Mouse (Mus musculus) CH12.LX (cell line): ENCODE data around the gene Ranbp9. TPM values are rescaled to one million over a fixed set of nuclear protein-coding genes. Genes with fewer than 3 reads are reported as not detected.

Source experiments
- DNase-seq: peaks from one replicate; pipeline ENCODE4 v3.0.0-alpha.2; 2013; ENCODE audit errors: extremely low read depth
- H3K27ac ChIP-seq: 2 replicates; pipeline ENCODE4 v1.5.1; 2012; ENCODE audit warnings: low read depth, mild to moderate bottlenecking, control low read depth, moderate library complexity; ENCODE audit not compliant: insufficient read depth
- H3K27me3 ChIP-seq: replicated peaks from 2 replicates; pipeline ENCODE3; 2012; ENCODE audit warnings: inconsistent platforms
- H3K36me3 ChIP-seq, 2 experiments: replicated peaks in 1 of 2; 2 replicates each; pipeline versions ENCODE3 to v1.6.1; 2012; ENCODE audit warnings: inconsistent platforms in 1 of 2, low read length in 1 of 2, mild to moderate bottlenecking in 1 of 2, mixed read lengths in 1 of 2, moderate library complexity in 1 of 2; ENCODE audit not compliant: control insufficient read depth in 1 of 2, insufficient read depth in 1 of 2
- H3K4me1 ChIP-seq, 2 experiments: 2 replicates each; pipeline ENCODE4 v1.6.1; 2012; ENCODE audit warnings: inconsistent platforms in 1 of 2, moderate library complexity in 1 of 2; ENCODE audit not compliant: insufficient read depth in 2 of 2, control insufficient read depth in 1 of 2
- H3K4me2 ChIP-seq: 2 replicates; pipeline ENCODE4 v1.6.1; 2012; ENCODE audit warnings: low read depth, mild to moderate bottlenecking, control low read depth; ENCODE audit not compliant: poor library complexity, insufficient read depth, severe bottlenecking
- H3K4me3 ChIP-seq, 3 experiments: fragments of 150-350 bp in 1 of 3; sonication (generic) in 1 of 3; replicated peaks in 1 of 3; 2 replicates each; pipeline versions ENCODE3 to v1.5.1; 2011 to 2012; ENCODE audit warnings: low read depth in 2 of 3, low read length in 2 of 3, mild to moderate bottlenecking in 2 of 3, moderate library complexity in 2 of 3, control low read depth in 1 of 3, improper control_type of control experiment in 1 of 3, inconsistent platforms in 1 of 3, mixed read lengths in 1 of 3; ENCODE audit not compliant: poor library complexity in 1 of 3
- H3K79me2 ChIP-seq: replicated peaks from 2 replicates; pipeline ENCODE4 v1.6.1; 2012; ENCODE audit warnings: mild to moderate bottlenecking, moderate library complexity; ENCODE audit not compliant: control insufficient read depth, poor library complexity, insufficient read depth, severe bottlenecking; ENCODE audit errors: extremely low read depth
- H3K9ac ChIP-seq: 2 replicates; pipeline ENCODE4 v1.6.1; 2012; ENCODE audit warnings: low read depth, mild to moderate bottlenecking, control low read depth, moderate library complexity; ENCODE audit not compliant: insufficient read depth
- H3K9me3 ChIP-seq: replicated peaks from 2 replicates; pipeline ENCODE3; 2012; ENCODE audit warnings: low read length, inconsistent platforms, mixed read lengths
- BHLHE40 ChIP-seq: IDR thresholded peaks from 2 replicates; pipeline ENCODE4 v1.6.1; 2011; ENCODE audit warnings: mild to moderate bottlenecking, low read depth, low read length, improper control_type of control experiment
- CHD1 ChIP-seq: IDR thresholded peaks from 2 replicates; pipeline ENCODE4 v1.6.1; 2012; ENCODE audit warnings: low read depth, low read length, improper control_type of control experiment, inconsistent platforms
- CHD2 ChIP-seq: IDR thresholded peaks from 2 replicates; pipeline ENCODE4 v1.6.1; 2011; ENCODE audit warnings: low read length, improper control_type of control experiment
- CTCF ChIP-seq, 2 experiments: IDR thresholded peaks in 1 of 2; conservative IDR thresholded peaks in 1 of 2; 2 replicates each; pipeline ENCODE4 v1.5.1; 2011 to 2012; ENCODE audit warnings: low read depth in 2 of 2, low read length in 2 of 2, improper control_type of control experiment in 1 of 2, inconsistent platforms in 1 of 2, mild to moderate bottlenecking in 1 of 2, moderate library complexity in 1 of 2
- ETS1 ChIP-seq: conservative IDR thresholded peaks from 2 replicates; pipeline ENCODE4 v1.6.1; 2012; ENCODE audit warnings: low read depth, mild to moderate bottlenecking, inconsistent platforms, low read length, improper control_type of control experiment, moderate library complexity
- HCFC1 ChIP-seq: IDR thresholded peaks from 2 replicates; pipeline ENCODE4 v1.6.1; 2012; ENCODE audit warnings: low read depth, mild to moderate bottlenecking, inconsistent platforms, low read length, improper control_type of control experiment
- JUN ChIP-seq: IDR thresholded peaks from 2 replicates; pipeline ENCODE4 v1.6.1; 2011; ENCODE audit warnings: low read depth, mild to moderate bottlenecking, low read length, improper control_type of control experiment, moderate library complexity; ENCODE audit not compliant: insufficient read depth
- MAFK ChIP-seq: IDR thresholded peaks from 2 replicates; pipeline ENCODE4 v1.6.1; 2011; ENCODE audit warnings: low read length, improper control_type of control experiment; ENCODE audit not compliant: insufficient replicate concordance
- MXI1 ChIP-seq: IDR thresholded peaks from 2 replicates; pipeline ENCODE4 v1.6.1; 2011; ENCODE audit warnings: mild to moderate bottlenecking, low read depth, low read length, improper control_type of control experiment
- MYC ChIP-seq: IDR thresholded peaks from 2 replicates; pipeline ENCODE4 v1.6.1; 2011; ENCODE audit warnings: low read depth, mild to moderate bottlenecking, improper control_type of control experiment, low read length
- NELFE ChIP-seq: IDR thresholded peaks from 2 replicates; pipeline ENCODE4 v1.6.1; 2011; ENCODE audit warnings: low read depth, low read length, improper control_type of control experiment
- PAX5 ChIP-seq: IDR thresholded peaks from 2 replicates; pipeline ENCODE4 v1.6.1; 2012; ENCODE audit warnings: low read length, inconsistent platforms, mixed read lengths
- POLR2AphosphoS2 ChIP-seq: IDR thresholded peaks from 2 replicates; pipeline ENCODE4 v1.6.1; 2011; ENCODE audit warnings: low read depth, low read length, improper control_type of control experiment
- SIN3A ChIP-seq: IDR thresholded peaks from 2 replicates; pipeline ENCODE4 v1.6.1; 2012; ENCODE audit warnings: low read length, improper control_type of control experiment, inconsistent platforms
- USF1 ChIP-seq: IDR thresholded peaks from 2 replicates; pipeline ENCODE4 v1.6.1; 2014; ENCODE audit warnings: low read depth, mild to moderate bottlenecking, inconsistent platforms, low read length, improper control_type of control experiment
- dilution Hi-C: fragments of 300-500 bp; cut with MboI; formaldehyde crosslinking; loops from 2 replicates; pipeline ENCODE4 v1.14.3; 2020; ENCODE audit warnings: low sequenced_read_pairs; ENCODE audit not compliant: extremely low pct_unique_long_range_greater_than_20kb, extremely low pct_ligation_motif_present
- in situ Hi-C: fragments of 300-500 bp; cut with MboI; formaldehyde crosslinking; loops from 3 replicates; pipeline ENCODE4 v1.14.3; 2019; ENCODE audit warnings: low sequenced_read_pairs, low pct_ligation_motif_present, low pct_unique_long_range_greater_than_20kb, mixed read lengths
- polyA plus RNA-seq: library from polyadenylated mRNA; unstranded; fragments of >175 nt; gene quantifications from 2 replicates; pipeline ENCODE4 v1.2.1, GENCODE M21; 2012; ENCODE audit warnings: low read depth; ENCODE audit not compliant: insufficient read length
- total RNA-seq, 2 experiments: library from RNA; depleted of rRNA; stranded (reverse); fragments of 300-350 nt in 1 of 2; fragments of >200 nt in 1 of 2; gene quantifications; 2 replicates each; pipeline ENCODE4 v1.2.3; 2012 to 2014

Gene Ranbp9
- total and polyA plus RNA-seq, 3 experiments = 22.0 to 37.6 (median 31.8) TPM

- Histone ChIP-seq H3K27me3 (no peaks in the 10 kb centered on the region), H3K79me2 (no peaks in the 10 kb centered on the region), H3K36me3 (peaks cover 12 to 60% of the 10 kb centered on the region in 2 experiments), H3K9ac (no peak overlapping the region), H3K4me1 (no peaks in the 10 kb centered on the region), H3K9me3 (peaks cover 5% of the 10 kb centered on the region), H3K4me3 (no peak overlapping the region)
- dilution Hi-C loops = no loop called here
- in situ Hi-C loops = loop anchor here (25.0 kb wide), 1 partner anchor 364 kb away; no protein-coding TSS in a partner anchor
- no peak for TF ChIP-seq POLR2AphosphoS2
- peak in 1 of 2 experiments; percentile 44; a peak in 2 of 4 replicates for TF ChIP-seq CTCF (conservative IDR thresholded peaks at IDR 0.05 in 1 of 2, IDR thresholded peaks at IDR 0.05 in 1 of 2; ENCODE audit: low read depth in 2 of 2, low read length in 2 of 2)
- TF ChIP-seq, all 38 proteins: peak for 1
- Histone ChIP-seq H3K4me2 (no peak overlapping the region), H3K27ac (no peak overlapping the region)
- DNase-seq = no peak
Measured at GRCm38 (mm10) chr13:43372892-43373291, 108.2 kb downstream of the Ranbp9 start.

- Histone ChIP-seq H3K4me2 (no peak overlapping the region), H3K4me3 (no peak overlapping the region), H3K9ac (no peak overlapping the region), H3K4me1 (peaks cover 0 to 4% of the 10 kb centered on the region in 2 experiments; a peak in 2 of 4 replicates), H3K9me3 (peaks cover 5% of the 10 kb centered on the region), H3K36me3 (peaks cover 7 to 40% of the 10 kb centered on the region in 2 experiments), H3K27me3 (no peaks in the 10 kb centered on the region), H3K27ac (no peak overlapping the region), H3K79me2 (no peaks in the 10 kb centered on the region)
- no peak for DNase-seq
- dilution Hi-C loops = no loop called here
- in situ Hi-C loops = loop anchor here (25.0 kb wide), 1 partner anchor 367 kb away; no protein-coding TSS in a partner anchor
- TF ChIP-seq CTCF (conservative IDR thresholded peaks at IDR 0.05 in 1 of 2, IDR thresholded peaks at IDR 0.05 in 1 of 2; ENCODE audit: low read depth in 2 of 2, low read length in 2 of 2) (no peak), SIN3A (no peak), PAX5 (no peak), CHD1 (no peak), CHD2 (no peak), MXI1 (no peak), HCFC1 (no peak), ETS1 (no peak), NELFE (no peak), MAFK (no peak), USF1 (no peak), JUN (no peak)
Measured at GRCm38 (mm10) chr13:43370063-43370462, 111.0 kb downstream of the Ranbp9 start.

- no peak overlapping the region for H3K27ac ChIP-seq
- dilution Hi-C loops (no loop called here), in situ Hi-C loops (loop anchor here (10.0 to 25.0 kb wide), 2 partner anchors 59 to 371 kb away; no protein-coding TSS in a partner anchor)
- peaks cover 0 to 8% of the 10 kb centered on the region in 2 experiments; a peak in 2 of 4 replicates for H3K4me1 ChIP-seq
- H3K9ac ChIP-seq = peak overlapping the region; percentile 46
- H3K4me3 ChIP-seq = peak overlapping the region; percentile 64 to 76 (median 70)
- DNase-seq = no peak
- H3K9me3 ChIP-seq = peaks cover 3% of the 10 kb centered on the region
- no peaks in the 10 kb centered on the region for H3K79me2 ChIP-seq
- no peaks in the 10 kb centered on the region for H3K27me3 ChIP-seq
- H3K4me2 ChIP-seq = peak overlapping the region; percentile 40
- H3K36me3 ChIP-seq = peaks cover 0 to 4% of the 10 kb centered on the region in 2 experiments
- TF ChIP-seq BHLHE40 = peak; percentile 15; the same call in 1 of the 2 replicates
- no peak for TF ChIP-seq PAX5
- TF ChIP-seq MYC = 0 out of 2 replicates have a peak, but pooled peaks have one; percentile 3
Measured at GRCm38 (mm10) chr13:43365825-43366184, 115.3 kb downstream of the Ranbp9 start.
